Mouse (Mus musculus): ENCODE data around the gene Anks1. TPM values are rescaled to one million over a fixed set of nuclear protein-coding genes. Genes with fewer than 3 reads are reported as not detected.
A peak's percentile ranks its signal among the peaks of the same experiment; 100 is the strongest.
"Not testable (repeated sequence)": the region's sequence is repeated elsewhere in the genome, so short reads cannot be mapped to it uniquely, and the experiment has no call there.

Anks1 gene
- polyA plus RNA-seq, 1 experiment from 2014 or later = 8.5 TPM

DNA sequence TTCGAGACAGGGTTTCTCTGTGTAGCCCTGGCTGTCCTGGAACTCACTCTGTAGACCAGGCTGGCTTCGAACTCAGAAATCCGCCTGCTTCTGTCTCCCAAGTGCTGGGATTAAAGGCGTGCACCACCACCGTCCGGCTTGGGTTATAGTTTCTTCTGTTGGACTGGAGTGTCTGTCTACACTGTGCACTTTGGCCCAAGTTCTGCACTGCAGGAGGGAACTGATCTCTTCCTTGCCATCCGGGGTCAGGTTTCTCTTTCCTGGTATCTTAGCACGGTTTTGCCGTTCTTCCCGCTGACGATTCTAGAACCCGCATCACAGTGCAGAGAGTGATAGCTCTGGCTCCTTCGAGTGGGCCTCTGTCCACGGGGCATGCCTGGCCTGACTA lies 73.0 kb downstream of the Anks1 start:
- H3K36me3 ChIP-seq = peaks cover 29% of the 10 kb centered on the region
- H3K27me3 ChIP-seq; H3K9ac ChIP-seq; H3K4me1 ChIP-seq (replicated peaks); ATAC-seq (replicated peaks; ENCODE audit: insufficient number of reproducible peaks, insufficient read depth, low FRiP score, low read depth); H3K27ac ChIP-seq; H3K4me3 ChIP-seq; H3K9me3 ChIP-seq (replicated peaks); H3K4me2 ChIP-seq: not testable (repeated sequence)
- 88% methylated on average over 13 of the region's 14 CpGs for WGBS

DNA sequence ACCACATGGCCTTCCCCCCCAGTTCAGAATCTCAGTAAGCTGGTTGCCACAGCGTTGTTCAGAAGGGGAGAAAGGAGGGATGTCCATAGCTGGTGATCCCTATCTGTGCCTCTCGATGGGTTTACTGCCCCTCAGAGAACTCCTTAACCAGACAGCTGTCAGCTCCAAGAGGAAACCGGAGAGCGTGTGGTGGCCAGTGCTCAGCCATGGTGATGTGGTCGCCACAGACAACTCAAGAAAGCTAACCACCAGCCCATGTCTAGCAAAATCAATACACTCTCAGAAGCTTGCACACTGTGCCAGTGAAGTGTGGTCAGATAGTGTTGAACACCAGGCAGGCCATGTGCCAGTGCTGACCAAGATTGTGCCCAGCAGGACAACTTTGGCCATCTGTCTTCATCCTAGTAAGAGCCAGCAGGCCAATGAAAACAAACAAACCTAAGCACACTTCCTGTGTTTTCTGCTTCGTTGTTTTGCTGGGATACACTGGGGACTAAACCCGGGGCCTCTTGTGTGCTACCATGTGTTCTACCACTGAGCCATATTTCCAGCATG lies 73.7 kb downstream of the Anks1 start:
- H3K4me1 ChIP-seq (replicated peaks) = no peaks in the 10 kb centered on the region
- H3K36me3 ChIP-seq = peaks cover 25% of the 10 kb centered on the region
- no peak overlapping the region for H3K4me2 ChIP-seq
- H3K9ac ChIP-seq = no peak overlapping the region
- no peaks in the 10 kb centered on the region for H3K27me3 ChIP-seq
- H3K4me3 ChIP-seq = no peak overlapping the region
- ATAC-seq (replicated peaks; ENCODE audit: insufficient number of reproducible peaks, insufficient read depth, low FRiP score, low read depth) = no peak
- no peak overlapping the region for H3K27ac ChIP-seq
- WGBS = 63% methylated on average over 7 of the region's 7 CpGs
- H3K9me3 ChIP-seq (replicated peaks) = no peaks in the 10 kb centered on the region

DNA sequence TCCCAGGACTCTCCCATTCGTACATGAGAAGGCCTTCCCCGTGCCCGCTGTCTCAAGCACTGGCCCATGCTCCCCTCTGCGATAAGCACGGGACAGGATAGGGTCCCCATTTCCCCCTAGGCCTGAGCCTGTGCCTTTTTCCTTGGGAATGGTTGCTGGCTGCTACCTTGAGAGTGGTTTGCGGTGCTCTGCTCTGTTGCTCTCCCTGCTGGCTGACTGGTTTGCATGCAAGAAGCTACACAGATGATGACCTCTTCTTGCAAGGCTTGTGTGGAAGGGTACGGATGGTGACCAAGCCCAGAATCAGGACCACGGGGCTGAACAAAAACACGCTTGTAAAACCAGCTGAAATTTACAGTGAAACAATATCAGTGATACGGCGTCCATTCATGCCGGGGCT lies 75.3 kb downstream of the Anks1 start:
- H3K9ac ChIP-seq = no peak overlapping the region
- H3K27ac ChIP-seq = no peak overlapping the region
- H3K4me2 ChIP-seq = no peak overlapping the region
- ATAC-seq (replicated peaks; ENCODE audit: insufficient number of reproducible peaks, insufficient read depth, low FRiP score, low read depth) = no peak
- no peaks in the 10 kb centered on the region for H3K27me3 ChIP-seq
- H3K36me3 ChIP-seq = peaks cover 23% of the 10 kb centered on the region
- WGBS = 90% methylated on average over 12 of the region's 12 CpGs
- H3K9me3 ChIP-seq (replicated peaks) = no peaks in the 10 kb centered on the region
- H3K4me1 ChIP-seq (replicated peaks) = no peaks in the 10 kb centered on the region
- no peak overlapping the region for H3K4me3 ChIP-seq

DNA sequence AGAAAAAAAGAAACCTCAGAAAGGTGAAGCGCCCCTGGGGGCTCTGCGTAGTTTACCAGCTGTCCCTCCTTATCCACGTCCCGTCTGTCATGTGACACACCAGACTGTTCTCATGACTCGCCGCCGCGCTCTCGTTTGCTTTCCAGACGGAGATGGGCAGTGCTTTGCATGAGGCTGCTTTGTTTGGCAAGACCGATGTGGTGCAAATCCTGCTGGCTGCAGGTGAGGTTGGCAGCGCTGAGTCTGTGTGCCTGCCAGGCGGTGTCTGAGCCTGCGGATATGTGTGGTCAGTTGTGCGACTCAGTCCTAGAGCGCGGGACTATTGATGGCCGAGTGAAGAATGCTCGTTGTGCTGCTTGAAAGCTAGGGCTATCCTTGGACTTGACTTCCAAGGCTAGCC lies 77.0 kb downstream of the Anks1 start:
- no peak overlapping the region for H3K4me3 ChIP-seq
- no peak for ATAC-seq (replicated peaks; ENCODE audit: insufficient number of reproducible peaks, insufficient read depth, low FRiP score, low read depth)
- H3K4me2 ChIP-seq = no peak overlapping the region
- no peaks in the 10 kb centered on the region for H3K9me3 ChIP-seq (replicated peaks)
- peaks cover 23% of the 10 kb centered on the region for H3K36me3 ChIP-seq
- WGBS = 95% methylated on average over 19 of the region's 19 CpGs
- H3K9ac ChIP-seq = no peak overlapping the region
- H3K4me1 ChIP-seq (replicated peaks) = no peaks in the 10 kb centered on the region
- H3K27ac ChIP-seq = no peak overlapping the region
- H3K27me3 ChIP-seq = no peaks in the 10 kb centered on the region

DNA sequence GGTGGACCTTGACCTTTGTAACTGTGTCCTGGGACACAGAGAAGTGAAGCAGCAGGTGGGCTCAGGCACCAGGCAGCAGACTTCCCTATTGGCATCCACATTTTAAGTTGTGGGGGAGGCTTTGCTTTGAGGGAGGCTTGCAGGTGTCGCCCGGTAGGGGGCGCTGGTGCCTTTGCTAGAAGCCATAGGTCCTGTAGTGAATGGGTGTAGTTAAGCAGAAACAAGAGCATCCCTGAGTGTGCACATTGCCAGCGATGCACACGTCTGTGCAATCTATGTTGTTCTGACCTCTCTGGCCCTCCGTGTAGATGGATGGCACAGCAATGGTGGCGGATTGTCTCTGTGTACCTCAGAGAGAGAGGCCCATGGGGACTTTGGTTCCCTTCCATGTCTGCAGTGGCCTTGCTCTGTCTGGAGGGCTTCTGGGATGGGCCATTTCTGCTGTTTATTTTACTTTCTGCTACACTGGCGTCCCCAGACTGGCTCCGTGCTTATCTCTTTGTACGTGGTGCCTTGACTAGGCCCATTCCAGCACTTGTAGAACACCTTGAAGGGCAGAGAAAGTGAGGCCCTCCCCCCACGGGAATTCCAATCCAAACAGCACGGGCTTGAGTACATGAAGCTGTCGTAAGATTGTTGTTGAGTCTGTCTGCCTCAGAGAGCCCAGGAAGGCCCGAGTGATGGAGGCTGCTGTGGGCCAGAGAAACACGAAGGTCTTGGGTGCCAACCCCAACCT lies 80.9 kb downstream of the Anks1 start:
- Histone ChIP-seq H3K4me2 (no peak overlapping the region), H3K9me3 (replicated peaks) (no peaks in the 10 kb centered on the region), H3K4me3 (no peak overlapping the region), H3K4me1 (replicated peaks) (peaks cover 12% of the 10 kb centered on the region), H3K27me3 (no peaks in the 10 kb centered on the region), H3K9ac (no peak overlapping the region), H3K36me3 (peaks cover 28% of the 10 kb centered on the region), H3K27ac (no peak overlapping the region)
- WGBS = 30% methylated on average over 15 of the region's 15 CpGs
- peak; percentile 50 for ATAC-seq (replicated peaks; ENCODE audit: insufficient number of reproducible peaks, insufficient read depth, low FRiP score, low read depth)

DNA sequence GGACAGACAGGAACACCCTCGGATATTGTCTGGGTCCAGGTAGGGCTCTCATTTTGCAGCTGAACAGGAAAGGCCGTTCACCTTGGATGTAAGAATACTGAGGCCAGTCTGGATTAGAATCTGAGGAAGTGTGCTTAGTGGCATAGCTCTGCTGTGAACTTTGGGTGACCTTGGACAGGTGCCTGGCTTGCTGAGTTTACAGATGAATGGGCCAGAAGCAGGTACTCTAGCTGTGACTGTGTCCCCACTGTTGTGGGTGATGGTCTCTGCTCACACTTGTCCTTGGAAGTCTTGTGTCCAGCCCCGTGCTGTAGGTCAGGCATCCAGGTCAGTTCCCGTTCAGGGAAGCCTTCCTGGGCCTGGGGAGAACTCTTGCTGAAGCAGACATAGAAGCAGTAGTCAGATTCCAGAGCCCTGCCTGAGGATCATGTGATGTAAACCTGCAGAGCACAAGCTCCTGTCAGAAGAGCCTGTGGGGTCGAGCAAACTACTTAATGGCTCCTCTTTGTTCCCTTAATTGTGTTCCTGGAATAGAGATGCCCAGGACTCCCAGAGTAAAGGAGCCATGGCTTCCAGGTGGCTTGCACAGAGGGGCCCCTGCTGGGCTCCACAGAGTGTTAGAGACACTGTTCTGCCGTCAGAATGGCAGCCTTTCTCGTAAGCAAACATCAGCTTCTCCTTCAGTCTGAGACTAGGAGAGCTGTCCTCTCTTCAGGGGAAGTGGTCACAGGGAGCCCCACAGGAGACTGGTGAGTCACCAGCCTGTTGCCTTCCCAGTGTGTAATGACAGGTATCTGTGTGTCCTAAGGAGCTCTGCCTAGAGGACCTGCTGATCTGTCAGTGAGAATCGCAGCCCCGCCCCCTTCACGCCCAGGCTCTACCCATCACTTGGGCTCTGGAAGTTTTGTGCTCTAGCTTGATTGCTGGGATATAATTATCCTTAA lies 85.2 kb downstream of the Anks1 start:
- no peak overlapping the region for H3K27ac ChIP-seq
- H3K4me1 ChIP-seq (replicated peaks) = peaks cover 17% of the 10 kb centered on the region
- H3K4me2 ChIP-seq = no peak overlapping the region
- H3K9ac ChIP-seq = no peak overlapping the region
- 61% methylated on average over 10 of the region's 10 CpGs for WGBS
- H3K4me3 ChIP-seq = no peak overlapping the region
- H3K27me3 ChIP-seq = no peaks in the 10 kb centered on the region
- H3K36me3 ChIP-seq = peaks cover 16% of the 10 kb centered on the region; the same call in 1 of the 2 replicates
- no peak for ATAC-seq (replicated peaks; ENCODE audit: insufficient number of reproducible peaks, insufficient read depth, low FRiP score, low read depth)
- no peaks in the 10 kb centered on the region for H3K9me3 ChIP-seq (replicated peaks)

DNA sequence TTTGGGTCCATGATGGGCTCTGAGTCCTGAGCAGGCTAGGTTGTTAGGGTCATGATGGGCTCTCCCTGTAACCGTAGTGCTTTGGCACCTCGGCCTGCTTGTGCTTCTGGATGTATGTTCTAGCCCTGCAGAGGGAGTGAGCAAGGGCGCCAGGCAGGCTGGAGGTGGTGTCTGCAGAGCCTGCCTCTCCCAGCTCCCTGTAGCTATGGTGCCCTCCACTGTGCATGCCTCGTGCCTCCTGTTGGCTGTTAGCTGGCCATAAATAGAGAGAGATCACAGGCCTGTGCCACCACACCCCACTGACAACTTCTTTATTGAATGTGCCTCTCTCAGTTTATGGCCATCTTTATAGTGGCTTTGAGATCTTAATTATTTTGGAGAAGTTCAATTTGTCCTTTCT lies 87.2 kb downstream of the Anks1 start:
- WGBS = 71% methylated on average over 4 of the region's 4 CpGs
- no peaks in the 10 kb centered on the region for H3K9me3 ChIP-seq (replicated peaks)
- H3K4me2 ChIP-seq = no peak overlapping the region
- H3K36me3 ChIP-seq = peaks cover 16% of the 10 kb centered on the region; the same call in 1 of the 2 replicates
- no peak overlapping the region for H3K27ac ChIP-seq
- no peak overlapping the region for H3K4me3 ChIP-seq
- peaks cover 17% of the 10 kb centered on the region for H3K4me1 ChIP-seq (replicated peaks)
- no peak overlapping the region for H3K9ac ChIP-seq
- ATAC-seq (replicated peaks; ENCODE audit: insufficient number of reproducible peaks, insufficient read depth, low FRiP score, low read depth) = no peak
- H3K27me3 ChIP-seq = no peaks in the 10 kb centered on the region

DNA sequence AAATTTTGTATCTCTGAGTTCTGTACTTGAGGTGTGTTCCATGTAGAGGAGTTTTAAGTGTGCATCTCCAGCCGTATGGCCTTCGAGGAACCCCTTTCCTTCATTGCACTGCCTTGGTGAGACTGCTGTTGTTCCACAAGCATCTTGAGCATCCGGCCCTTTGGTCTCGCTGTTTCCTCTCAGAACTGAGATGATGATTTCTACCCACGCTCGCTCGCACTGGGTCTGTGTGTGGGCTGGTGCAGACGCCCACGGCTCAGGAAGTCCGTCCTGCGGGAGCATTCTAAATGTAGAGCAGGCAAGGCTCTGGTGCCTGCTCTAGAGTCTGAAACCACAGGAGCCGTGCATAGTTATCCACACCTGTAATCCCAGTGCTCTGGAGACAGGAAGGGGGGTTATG lies 88.1 kb downstream of the Anks1 start:
- H3K4me3 ChIP-seq = no peak overlapping the region
- no peak for ATAC-seq (replicated peaks; ENCODE audit: insufficient number of reproducible peaks, insufficient read depth, low FRiP score, low read depth)
- WGBS = 64% methylated on average over 12 of the region's 12 CpGs
- H3K9ac ChIP-seq = no peak overlapping the region
- H3K27ac ChIP-seq = no peak overlapping the region
- peaks cover 17% of the 10 kb centered on the region for H3K4me1 ChIP-seq (replicated peaks)
- H3K27me3 ChIP-seq = no peaks in the 10 kb centered on the region
- H3K36me3 ChIP-seq = peaks cover 10% of the 10 kb centered on the region; the same call in 1 of the 2 replicates
- H3K4me2 ChIP-seq = no peak overlapping the region
- no peaks in the 10 kb centered on the region for H3K9me3 ChIP-seq (replicated peaks)

DNA sequence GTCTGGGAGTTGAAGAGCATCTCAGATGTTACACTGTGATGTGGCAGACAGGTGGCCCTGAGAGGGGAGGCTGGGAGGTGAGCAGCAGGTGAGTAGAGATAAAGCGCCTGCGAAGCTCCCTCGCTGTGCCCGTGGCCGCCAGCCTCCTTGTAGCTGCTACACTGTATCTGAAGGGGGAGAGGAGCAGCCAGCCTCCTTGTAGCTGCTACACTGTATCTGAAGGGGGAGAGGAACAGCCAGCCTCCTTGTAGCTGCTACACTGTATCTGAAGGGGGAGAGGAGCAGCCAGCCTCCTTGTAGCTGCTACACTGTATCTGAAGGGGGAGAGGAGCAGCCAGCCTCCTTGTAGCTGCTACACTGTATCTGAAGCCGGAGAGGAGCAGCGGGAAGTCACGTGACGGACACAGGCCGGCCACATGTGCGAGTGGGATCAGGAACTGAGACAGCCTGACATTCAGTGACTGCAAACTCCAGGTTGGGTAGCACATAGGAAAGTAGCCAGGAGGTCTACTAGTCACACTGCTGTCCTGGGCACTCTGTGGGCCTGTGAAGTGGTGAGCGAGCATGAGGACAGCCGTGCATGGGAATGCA lies 90.7 kb downstream of the Anks1 start:
- H3K36me3 ChIP-seq = peaks cover 10% of the 10 kb centered on the region; the same call in 1 of the 2 replicates
- not testable (repeated sequence) for H3K9me3 ChIP-seq (replicated peaks); ATAC-seq (replicated peaks; ENCODE audit: insufficient number of reproducible peaks, insufficient read depth, low FRiP score, low read depth); H3K4me2 ChIP-seq; H3K4me1 ChIP-seq (replicated peaks); H3K27me3 ChIP-seq; H3K27ac ChIP-seq; H3K9ac ChIP-seq; H3K4me3 ChIP-seq
- 79% methylated on average over 13 of the region's 13 CpGs for WGBS

DNA sequence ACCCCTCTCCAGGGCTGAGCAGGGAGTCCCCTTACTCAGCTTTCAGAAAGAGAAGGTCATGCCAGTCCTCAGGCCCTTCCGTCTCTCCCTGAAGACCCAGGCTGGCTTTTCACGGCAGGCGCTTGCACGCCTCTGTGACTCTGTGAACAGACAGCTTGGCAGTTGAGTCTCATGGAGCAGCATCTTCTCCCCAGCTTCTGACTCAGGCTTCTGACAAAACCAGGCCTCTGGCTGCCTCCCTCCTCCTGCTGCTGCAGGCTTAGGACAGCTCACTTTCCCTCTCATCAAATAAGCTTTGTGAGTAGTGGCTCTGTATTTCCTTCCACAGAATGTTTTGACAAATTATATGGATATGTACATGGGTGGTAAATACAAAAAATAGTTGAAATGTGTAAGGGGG lies 91.3 kb downstream of the Anks1 start:
- no peak overlapping the region for H3K4me2 ChIP-seq
- no peak overlapping the region for H3K4me3 ChIP-seq
- peaks cover 5% of the 10 kb centered on the region; the same call in 1 of the 2 replicates for H3K4me1 ChIP-seq (replicated peaks)
- no peaks in the 10 kb centered on the region for H3K9me3 ChIP-seq (replicated peaks)
- 82% methylated on average over 4 of the region's 4 CpGs for WGBS
- H3K27ac ChIP-seq = no peak overlapping the region
- H3K36me3 ChIP-seq = peaks cover 10% of the 10 kb centered on the region; the same call in 1 of the 2 replicates
- H3K9ac ChIP-seq = no peak overlapping the region
- H3K27me3 ChIP-seq = no peaks in the 10 kb centered on the region
- ATAC-seq (replicated peaks; ENCODE audit: insufficient number of reproducible peaks, insufficient read depth, low FRiP score, low read depth) = no peak

DNA sequence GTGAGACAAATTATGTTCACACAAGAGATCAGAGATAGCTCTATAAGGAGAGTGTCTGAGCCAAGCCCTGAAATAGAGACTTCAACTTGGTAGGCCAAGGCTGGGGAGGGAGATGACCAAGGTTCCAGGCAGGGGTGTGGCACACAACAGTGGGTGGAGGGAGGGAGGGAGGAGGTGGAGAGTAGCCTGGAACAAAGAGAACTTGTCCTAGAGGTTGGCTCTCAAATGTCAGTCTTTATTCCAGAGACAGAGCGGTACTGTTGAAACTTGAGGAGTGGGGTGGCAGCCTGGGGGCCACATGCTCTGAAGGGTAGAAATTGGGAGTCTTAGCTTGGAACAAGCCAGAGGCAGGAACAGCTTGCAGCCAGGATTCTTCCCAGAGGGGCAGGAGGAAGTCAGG lies 91.7 kb downstream of the Anks1 start:
- H3K27ac ChIP-seq = no peak overlapping the region
- H3K4me1 ChIP-seq (replicated peaks) = peaks cover 6% of the 10 kb centered on the region
- no peak overlapping the region for H3K9ac ChIP-seq
- no peak overlapping the region for H3K4me2 ChIP-seq
- H3K27me3 ChIP-seq = no peaks in the 10 kb centered on the region
- H3K9me3 ChIP-seq (replicated peaks) = no peaks in the 10 kb centered on the region
- H3K36me3 ChIP-seq = peaks cover 10% of the 10 kb centered on the region; the same call in 1 of the 2 replicates
- ATAC-seq (replicated peaks; ENCODE audit: insufficient number of reproducible peaks, insufficient read depth, low FRiP score, low read depth) = no peak
- no peak overlapping the region for H3K4me3 ChIP-seq
- whole genome bisulfite sequencing = 80% methylated on average over 1 of the region's 1 CpGs
